ENCODE assay signal across 8 mouse cellular contexts in the genomic region with DNA sequence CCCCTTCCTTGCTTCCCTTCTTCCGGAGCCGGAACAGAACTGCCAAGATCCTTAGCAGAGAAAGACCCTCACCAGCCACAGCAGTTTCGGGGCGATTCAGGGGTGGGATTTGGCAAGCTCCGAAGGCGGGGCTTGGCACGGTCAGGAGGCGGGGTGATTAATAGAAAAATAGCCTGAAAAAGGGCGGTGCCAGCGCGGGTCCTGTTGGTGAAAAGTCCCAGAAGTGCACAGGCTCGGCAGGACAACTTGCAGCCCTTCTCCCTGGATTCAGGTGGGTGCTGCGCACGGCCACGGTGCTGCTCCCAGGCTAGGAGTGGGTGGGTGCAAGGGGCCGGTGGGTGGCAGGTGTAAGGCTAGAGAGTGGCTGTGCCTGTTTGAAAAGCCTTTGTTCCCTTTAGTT.
DNase-seq lines count a peak whose midpoint lies in the region; ATAC-seq lines count a peak whose summit lies in the region.

No protein-coding gene starts in this region.

- peak; percentile 82 to 96 for DNase-seq in adrenal gland, adult (ENCODE audit: inconsistent age in 2 of 2, low spot score in 1 of 2)
- DNase-seq in embryo, embryonic 9.5 days (ENCODE audit: extremely low spot score): peak; percentile 83
- peak; percentile 58 to 69 for DNase-seq in heart, adult 9 months (ENCODE audit: low spot score in 2 of 2)
- peak; percentile 75 for DNase-seq in kidney, adult 9 months
- DNase-seq in lung, postnatal 10 days: peak; percentile 83
- DNase-seq in ovary, postnatal 36 days (ENCODE audit: low spot score): peak; percentile 83
- DNase-seq in frontal cortex, postnatal 36 days (ENCODE audit: low spot score in 2 of 2): no peak

- ATAC-seq in frontal cortex, adult (ENCODE audit: low TSS enrichment): no peak

Comparison
In these comparisons a context has a peak if more than half of its experiments do, and no peak if none do; other contexts are left out.
1. DNase-seq: peak in adrenal gland, adult (2 of 2), embryo, embryonic 9.5 days (single experiment), heart, adult 9 months (2 of 2), kidney, adult 9 months (single experiment), lung, postnatal 10 days (single experiment) and ovary, postnatal 36 days (single experiment); none in frontal cortex, postnatal 36 days (0 of 2).